Mouse (Mus musculus): Measurements from ENCODE around the gene Ubash3a. TPM values are rescaled to one million over a fixed set of nuclear protein-coding genes. Genes with fewer than 3 reads are reported as not detected.

Ubash3a gene
- polyA plus RNA-seq, 1 experiment from 2014 or later = 0.23 TPM

DNA sequence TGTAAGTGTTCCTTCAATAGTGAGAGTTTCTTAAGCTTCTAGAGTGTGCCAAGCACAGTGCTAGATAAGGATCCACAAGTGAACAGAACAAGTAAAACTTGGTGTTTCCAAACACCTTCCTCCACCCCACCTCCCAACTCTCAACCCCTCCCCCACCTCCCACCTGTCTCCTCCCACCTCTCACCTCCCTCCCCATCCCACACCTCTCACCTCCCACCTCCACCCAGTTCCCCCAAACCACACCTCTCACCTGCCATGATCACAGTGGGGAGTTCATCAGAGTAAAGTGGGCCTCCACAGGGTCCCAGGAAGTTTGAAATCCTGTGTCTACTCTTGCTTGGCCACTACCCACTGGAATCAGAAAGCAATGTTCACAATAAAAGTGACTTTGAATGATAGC is 82.6 kb downstream of the Ubash3a start:
- Histone ChIP-seq H3K4me1 (peaks cover 3% of the 10 kb centered on the region), H3K4me2 (no peak overlapping the region), H3K9me3 (replicated peaks) (no peaks in the 10 kb centered on the region), H3K27ac (no peak overlapping the region), H3K9ac (no peak overlapping the region), H3K27me3 (peaks cover 10% of the 10 kb centered on the region), H3K4me3 (replicated peaks) (no peak overlapping the region), H3K36me3 (no peaks in the 10 kb centered on the region)
- no peak for ATAC-seq (replicated peaks; ENCODE audit: low FRiP score)

DNA sequence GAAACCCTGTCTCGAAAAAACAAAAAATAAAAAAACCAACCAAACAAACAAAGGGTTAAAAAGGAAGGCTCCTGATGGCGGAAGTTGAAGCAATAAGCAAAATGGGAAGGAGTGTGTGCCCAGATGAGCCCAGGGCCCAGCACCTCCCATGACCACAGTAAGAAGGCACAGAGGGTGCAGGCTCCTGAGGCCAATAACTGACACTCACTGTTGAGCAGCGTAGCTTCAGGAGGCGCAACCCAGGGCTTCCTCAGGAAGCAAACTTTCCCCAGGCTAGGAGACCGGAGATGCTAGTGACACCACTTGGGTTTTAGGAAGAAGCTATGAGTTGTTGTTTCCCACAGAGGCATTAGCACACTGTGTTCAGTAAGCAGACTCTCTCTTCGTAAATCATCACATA is 83.2 kb downstream of the Ubash3a start:
- no peaks in the 10 kb centered on the region for H3K36me3 ChIP-seq
- H3K9me3 ChIP-seq (replicated peaks) = no peaks in the 10 kb centered on the region
- H3K4me1 ChIP-seq = peaks cover 8% of the 10 kb centered on the region
- no peak overlapping the region for H3K27ac ChIP-seq
- no peak overlapping the region for H3K4me3 ChIP-seq (replicated peaks)
- H3K27me3 ChIP-seq = peaks cover 15% of the 10 kb centered on the region
- 65% methylated on average over 6 of the region's 6 CpGs for WGBS
- ATAC-seq (replicated peaks; ENCODE audit: low FRiP score) = no peak
- no peak overlapping the region for H3K4me2 ChIP-seq
- no peak overlapping the region for H3K9ac ChIP-seq

DNA sequence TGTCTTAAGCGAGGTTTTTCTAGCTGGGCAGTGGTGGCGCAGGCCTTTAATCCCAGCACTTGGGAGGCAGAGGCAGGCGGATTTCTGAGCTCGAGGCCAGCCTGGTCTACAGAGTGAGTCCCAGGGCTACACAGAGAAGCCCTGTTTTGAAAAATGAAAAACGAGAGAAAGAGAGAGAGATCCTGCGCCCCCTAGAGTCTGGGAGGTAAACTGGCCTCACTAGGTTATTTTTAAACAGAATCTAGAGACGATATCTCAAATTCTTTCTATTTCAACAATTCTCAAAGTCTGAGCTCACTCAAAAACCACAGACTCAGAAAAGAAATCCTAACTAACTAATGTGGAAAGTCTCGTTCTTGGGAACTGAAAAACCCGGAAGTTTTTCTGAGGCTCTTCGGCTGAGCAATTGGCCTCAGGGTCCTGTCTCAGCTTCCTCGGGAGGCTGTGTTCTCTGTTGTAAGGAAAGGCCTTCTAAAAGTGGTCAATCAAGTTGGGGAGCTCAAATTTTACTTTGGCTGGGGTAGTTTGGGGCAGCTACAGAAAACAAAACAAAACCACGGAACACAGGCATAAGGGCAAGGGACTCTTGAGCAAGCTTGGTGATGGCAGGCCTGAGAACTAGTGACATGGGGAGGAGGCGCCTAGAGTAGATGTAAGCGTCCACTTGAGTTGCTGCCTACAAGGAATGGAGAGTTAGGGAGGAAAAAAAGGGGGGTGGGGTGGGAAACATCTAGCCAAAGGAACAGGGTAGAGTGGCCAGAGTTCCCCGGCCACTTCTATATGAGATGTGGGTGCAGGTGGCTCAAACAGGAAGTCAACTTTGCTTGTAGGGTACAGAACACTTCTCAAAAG is 86.9 kb downstream of the Ubash3a start:
- WGBS = 82% methylated on average over 15 of the region's 15 CpGs
- Histone ChIP-seq H3K36me3 (no peaks in the 10 kb centered on the region), H3K27me3 (peaks cover 26% of the 10 kb centered on the region), H3K4me2 (peak overlapping the region; percentile 95), H3K4me3 (replicated peaks) (no peak overlapping the region), H3K9me3 (replicated peaks) (no peaks in the 10 kb centered on the region), H3K27ac (no peak overlapping the region), H3K4me1 (peaks cover 30% of the 10 kb centered on the region), H3K9ac (no peak overlapping the region)
- ATAC-seq (replicated peaks; ENCODE audit: low FRiP score) = no peak

DNA sequence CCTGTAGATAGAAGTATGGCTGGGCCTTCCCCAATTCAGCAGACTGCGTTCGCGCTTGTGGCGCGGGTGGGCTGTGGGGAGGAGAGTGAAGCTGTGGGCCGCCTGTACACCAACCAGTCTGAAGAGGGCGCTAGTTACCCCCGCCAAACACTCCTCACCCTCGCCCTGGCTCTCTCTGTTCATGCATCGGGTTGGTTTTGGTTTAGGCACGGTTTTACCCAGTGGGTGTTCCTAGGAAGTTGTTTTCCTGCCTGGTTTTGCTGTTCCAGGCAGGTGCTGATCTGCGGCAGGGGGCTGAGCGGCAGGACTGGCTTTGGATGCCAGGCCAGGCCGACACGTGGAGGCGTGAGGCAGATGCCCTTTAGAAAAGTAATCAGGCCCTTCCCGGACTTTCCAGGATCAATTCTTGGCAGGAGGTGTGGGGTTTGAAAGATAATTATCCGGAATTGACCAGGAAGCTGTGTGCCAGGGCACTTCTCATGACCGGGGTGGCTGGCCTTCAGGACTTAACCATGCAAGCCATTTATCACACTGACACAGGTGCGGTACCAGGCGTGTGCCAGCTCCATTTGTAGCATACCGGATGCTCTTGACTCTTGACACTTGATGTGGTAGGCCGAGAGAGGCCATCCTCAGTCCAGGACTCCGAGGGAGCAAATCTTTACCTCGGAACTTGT is 87.7 kb downstream of the Ubash3a start:
- H3K27ac ChIP-seq = no peak overlapping the region

DNA sequence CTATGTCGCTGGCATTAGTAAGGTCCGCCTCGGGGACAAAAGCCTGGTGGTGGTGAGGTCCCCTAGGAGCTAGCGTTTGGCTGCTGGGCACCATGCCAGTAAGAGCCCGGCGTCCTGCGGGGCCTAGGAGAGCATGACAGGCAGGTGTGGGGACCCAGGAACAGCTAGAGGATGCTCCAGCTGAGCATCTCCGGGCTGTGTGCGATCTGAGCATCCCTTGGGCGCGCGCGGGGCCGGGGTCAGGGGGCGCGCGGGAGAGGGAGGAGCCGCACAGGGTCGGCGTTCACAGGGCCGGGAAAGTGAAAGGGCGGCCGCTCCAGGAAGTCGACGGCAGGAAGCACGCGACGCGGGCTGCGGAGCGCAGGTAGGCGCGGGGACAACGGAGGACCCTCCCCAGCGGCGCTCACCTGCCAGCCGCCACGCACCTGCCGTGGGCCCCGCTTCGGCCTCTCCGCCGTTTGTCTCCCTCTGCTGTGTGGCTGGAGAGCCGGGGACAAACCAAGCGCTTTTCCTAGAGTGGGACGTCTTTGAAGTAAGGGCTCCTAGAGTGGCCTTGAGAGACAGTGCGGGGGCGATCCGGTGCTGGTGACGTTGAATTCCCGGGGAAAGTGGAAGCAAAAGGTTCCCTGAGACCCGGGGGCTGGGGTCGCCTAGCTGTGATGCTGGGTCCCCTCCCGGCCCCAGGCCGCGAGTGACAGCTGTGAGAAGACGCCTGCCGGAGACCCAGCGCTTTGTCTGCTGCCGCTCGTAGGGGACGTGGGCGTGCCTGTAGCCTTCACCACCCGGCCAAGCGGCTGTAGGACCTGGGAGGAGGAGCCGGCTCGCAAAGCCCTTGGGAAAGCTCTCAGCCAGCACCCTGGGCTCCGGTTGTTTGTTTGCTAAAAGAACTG is 88.5 kb downstream of the Ubash3a start:
- Histone ChIP-seq H3K9me3 (replicated peaks) (no peaks in the 10 kb centered on the region), H3K4me3 (replicated peaks) (peak overlapping the region; percentile 55), H3K27me3 (peaks cover 27% of the 10 kb centered on the region), H3K4me1 (peaks cover 30% of the 10 kb centered on the region), H3K27ac (0 out of 2 replicates have a peak overlapping the region, but pooled peaks have one; percentile 22), H3K36me3 (no peaks in the 10 kb centered on the region), H3K4me2 (peak overlapping the region; percentile 95), H3K9ac (peak overlapping the region; percentile 60)
- peak; percentile 71 for ATAC-seq (replicated peaks; ENCODE audit: low FRiP score)
- WGBS = 1% methylated on average over 67 of the region's 68 CpGs

More for the DNA sequence above, 87.7 kb downstream of the Ubash3a start:
- H3K4me2 ChIP-seq = peak overlapping the region; percentile 95
- peaks cover 27% of the 10 kb centered on the region for H3K27me3 ChIP-seq
- peak overlapping the region; percentile 60; the same call in 1 of the 2 replicates for H3K9ac ChIP-seq
- no peaks in the 10 kb centered on the region for H3K9me3 ChIP-seq (replicated peaks)
- WGBS = 21% methylated on average over 25 of the region's 25 CpGs
- peak overlapping the region; percentile 55 for H3K4me3 ChIP-seq (replicated peaks)
- ATAC-seq (replicated peaks; ENCODE audit: low FRiP score) = no peak
- H3K36me3 ChIP-seq = no peaks in the 10 kb centered on the region
- H3K4me1 ChIP-seq = peaks cover 30% of the 10 kb centered on the region

Other genes with a start within 250 kb of the Ubash3a start
- gene Abcg1, start 150.2 kb upstream of the Ubash3a start, polyA plus RNA-seq (2015; fragmentation: Nextera tagmentation; extraction: Ambion mirVana) = 7.1 and 7.5 TPM in 2 replicates
- 1.4 and 49.7 TPM in 2 replicates for gene Tff3, start 78.2 kb upstream of the Ubash3a start, polyA plus RNA-seq (2015; fragmentation: Nextera tagmentation; extraction: Ambion mirVana)
- gene Tff2, start 63.6 kb upstream of the Ubash3a start, polyA plus RNA-seq (2015; fragmentation: Nextera tagmentation; extraction: Ambion mirVana) = 1.1 and 1.6 TPM in 2 replicates
- 0.32 and 0.57 TPM in 2 replicates for gene Tff1, start 42.6 kb upstream of the Ubash3a start, polyA plus RNA-seq (2015; fragmentation: Nextera tagmentation; extraction: Ambion mirVana)
- not detected in 2 replicates for gene Tmprss3, start 8.9 kb upstream of the Ubash3a start, polyA plus RNA-seq (2015; fragmentation: Nextera tagmentation; extraction: Ambion mirVana)
- 2.0 and 2.4 TPM in 2 replicates for gene Rsph1, start 69.5 kb downstream of the Ubash3a start, polyA plus RNA-seq (2015; fragmentation: Nextera tagmentation; extraction: Ambion mirVana)
- gene Slc37a1, start 78.9 kb downstream of the Ubash3a start, polyA plus RNA-seq (2015; fragmentation: Nextera tagmentation; extraction: Ambion mirVana) = 3.0 and 3.9 TPM in 2 replicates
- gene Pde9a, start 178.3 kb downstream of the Ubash3a start, polyA plus RNA-seq (2015; fragmentation: Nextera tagmentation; extraction: Ambion mirVana) = 27.6 and 34.9 TPM in 2 replicates

Data from kidney, embryonic 15.5 days (tissue).